Mouse (Mus musculus): ENCODE data around the gene Mpp6. TPM values are rescaled to one million over a fixed set of nuclear protein-coding genes. Genes with fewer than 3 reads are reported as not detected.

Mpp6 gene
- polyA plus RNA-seq, 1 experiment from 2014 or later: 65.2 TPM

DNA sequence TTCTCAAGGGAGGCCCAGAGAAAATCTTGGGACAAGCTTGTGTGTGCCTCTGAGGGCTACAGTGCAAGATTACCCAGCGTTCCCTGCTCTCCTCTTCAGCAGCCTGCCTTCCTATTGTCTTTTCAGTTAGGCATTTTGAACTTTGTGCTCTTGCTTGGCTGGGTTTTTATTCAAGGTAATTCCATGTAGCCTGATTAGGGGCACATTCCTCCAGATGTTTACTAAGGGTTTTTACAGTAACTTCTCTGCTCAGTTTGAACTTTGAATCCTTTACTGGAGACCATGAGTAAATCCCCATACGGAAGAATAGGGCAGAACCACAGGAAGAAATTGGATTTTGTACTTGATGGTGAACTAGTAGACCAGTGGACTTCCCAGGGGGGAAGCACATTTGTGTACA lies 16.3 kb downstream of the Mpp6 start:
- Histone ChIP-seq H3K36me3 (replicated peaks; ENCODE audit: control insufficient read depth, insufficient read depth) (no peaks in the 10 kb centered on the region), H3K27me3 (ENCODE audit: control insufficient read depth, insufficient read depth, low read length) (no peaks in the 10 kb centered on the region), H3K27ac (no peak overlapping the region), H3K9ac (no peak overlapping the region), H3K4me1 (replicated peaks; ENCODE audit: control insufficient read depth, insufficient read depth, low read length) (no peaks in the 10 kb centered on the region), H3K4me3 (replicated peaks; ENCODE audit: low read length) (no peak overlapping the region), H3K4me2 (replicated peaks) (no peak overlapping the region), H3K9me3 (ENCODE audit: control insufficient read depth, low read length) (no peaks in the 10 kb centered on the region)
- ATAC-seq (ENCODE audit: low FRiP score): no peak
- 95% methylated on average over 2 of the region's 2 CpGs for WGBS
- DNase-seq (ENCODE audit: low spot score): no peak

DNA sequence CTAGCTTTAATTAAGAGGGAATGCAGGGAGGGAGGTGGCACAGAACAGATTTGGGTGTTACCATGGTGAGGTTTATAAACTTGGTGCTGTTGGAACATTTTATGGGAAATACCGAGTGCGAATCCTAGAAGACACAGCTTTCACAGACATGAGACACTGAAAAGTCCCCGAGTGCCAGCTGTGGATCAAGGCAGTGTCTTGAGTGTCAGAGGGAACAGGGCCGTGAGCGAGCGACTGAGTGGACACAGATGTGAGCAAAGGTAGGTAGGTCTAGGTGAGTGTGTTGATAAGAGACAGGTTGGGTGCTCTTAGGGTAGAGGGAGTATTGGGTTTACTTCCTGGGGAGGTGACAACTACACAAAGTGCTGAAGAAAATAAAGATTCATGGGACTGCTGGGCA lies 17.5 kb downstream of the Mpp6 start:
- H3K9ac ChIP-seq: no peak overlapping the region
- WGBS: 99% methylated on average over 6 of the region's 6 CpGs
- H3K4me2 ChIP-seq (replicated peaks): no peak overlapping the region
- H3K9me3 ChIP-seq (ENCODE audit: control insufficient read depth, low read length): no peaks in the 10 kb centered on the region
- H3K27me3 ChIP-seq (ENCODE audit: control insufficient read depth, insufficient read depth, low read length): no peaks in the 10 kb centered on the region
- DNase-seq (ENCODE audit: low spot score) (no peak), ATAC-seq (ENCODE audit: low FRiP score) (no peak)
- no peak overlapping the region for H3K4me3 ChIP-seq (replicated peaks; ENCODE audit: low read length)
- no peaks in the 10 kb centered on the region for H3K36me3 ChIP-seq (replicated peaks; ENCODE audit: control insufficient read depth, insufficient read depth)
- H3K4me1 ChIP-seq (replicated peaks; ENCODE audit: control insufficient read depth, insufficient read depth, low read length): no peaks in the 10 kb centered on the region
- no peak overlapping the region for H3K27ac ChIP-seq

DNA sequence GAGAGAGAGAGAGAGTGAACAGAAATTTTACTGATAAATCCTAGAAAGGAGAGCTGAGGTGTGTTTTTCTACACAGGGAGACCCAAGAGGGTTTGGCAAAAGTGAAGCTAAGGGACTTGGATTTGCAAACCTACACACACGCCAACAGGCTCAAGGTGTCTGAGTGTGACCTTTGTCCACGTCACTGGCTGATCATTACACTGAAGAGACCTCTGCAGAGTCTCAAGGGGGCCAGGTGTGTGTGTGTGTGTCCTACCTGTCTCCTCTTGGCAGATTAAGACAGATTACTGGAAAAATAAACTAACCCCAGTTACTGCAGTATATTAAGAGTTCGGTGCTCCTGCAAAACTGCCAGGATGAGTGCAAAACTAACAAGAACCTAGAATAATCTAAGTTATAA lies 27.6 kb downstream of the Mpp6 start:
- H3K9me3 ChIP-seq (ENCODE audit: control insufficient read depth, low read length): no peaks in the 10 kb centered on the region
- ATAC-seq (ENCODE audit: low FRiP score): no peak
- no peaks in the 10 kb centered on the region for H3K27me3 ChIP-seq (ENCODE audit: control insufficient read depth, insufficient read depth, low read length)
- H3K4me2 ChIP-seq (replicated peaks): no peak overlapping the region
- H3K27ac ChIP-seq: no peak overlapping the region
- H3K4me3 ChIP-seq (replicated peaks; ENCODE audit: low read length): no peak overlapping the region
- H3K9ac ChIP-seq: no peak overlapping the region
- no peaks in the 10 kb centered on the region for H3K36me3 ChIP-seq (replicated peaks; ENCODE audit: control insufficient read depth, insufficient read depth)
- H3K4me1 ChIP-seq (replicated peaks; ENCODE audit: control insufficient read depth, insufficient read depth, low read length): no peaks in the 10 kb centered on the region
- no peak for DNase-seq (ENCODE audit: low spot score)
- 88% methylated on average over 3 of the region's 3 CpGs for WGBS

DNA sequence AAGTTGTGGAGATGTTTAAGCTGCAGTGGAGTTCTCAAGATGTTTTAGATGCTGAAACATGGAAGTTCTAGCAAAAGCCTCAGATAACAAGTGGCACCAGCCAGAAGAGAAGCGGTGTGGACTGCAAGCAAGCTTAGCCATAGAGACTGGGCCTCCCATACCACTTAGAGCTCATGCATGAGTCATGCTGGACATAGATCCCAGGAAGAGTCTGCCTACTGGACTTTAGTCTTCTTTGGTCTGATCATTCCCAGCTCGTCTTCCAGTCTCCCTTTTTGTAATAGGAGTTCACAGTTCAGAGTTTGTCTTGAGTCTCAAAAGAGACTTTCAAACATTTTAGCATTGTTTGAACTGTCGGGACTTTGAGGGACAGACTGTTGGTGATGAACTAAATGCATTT lies 29.5 kb downstream of the Mpp6 start:
- no peaks in the 10 kb centered on the region for H3K9me3 ChIP-seq (ENCODE audit: control insufficient read depth, low read length)
- H3K36me3 ChIP-seq (replicated peaks; ENCODE audit: control insufficient read depth, insufficient read depth): no peaks in the 10 kb centered on the region
- no peak overlapping the region for H3K27ac ChIP-seq
- H3K9ac ChIP-seq: no peak overlapping the region
- ATAC-seq (ENCODE audit: low FRiP score): no peak
- no peak for DNase-seq (ENCODE audit: low spot score)
- H3K4me2 ChIP-seq (replicated peaks): no peak overlapping the region
- WGBS: 87% methylated on average over 3 of the region's 3 CpGs
- no peaks in the 10 kb centered on the region for H3K4me1 ChIP-seq (replicated peaks; ENCODE audit: control insufficient read depth, insufficient read depth, low read length)
- no peak overlapping the region for H3K4me3 ChIP-seq (replicated peaks; ENCODE audit: low read length)
- H3K27me3 ChIP-seq (ENCODE audit: control insufficient read depth, insufficient read depth, low read length): no peaks in the 10 kb centered on the region

DNA sequence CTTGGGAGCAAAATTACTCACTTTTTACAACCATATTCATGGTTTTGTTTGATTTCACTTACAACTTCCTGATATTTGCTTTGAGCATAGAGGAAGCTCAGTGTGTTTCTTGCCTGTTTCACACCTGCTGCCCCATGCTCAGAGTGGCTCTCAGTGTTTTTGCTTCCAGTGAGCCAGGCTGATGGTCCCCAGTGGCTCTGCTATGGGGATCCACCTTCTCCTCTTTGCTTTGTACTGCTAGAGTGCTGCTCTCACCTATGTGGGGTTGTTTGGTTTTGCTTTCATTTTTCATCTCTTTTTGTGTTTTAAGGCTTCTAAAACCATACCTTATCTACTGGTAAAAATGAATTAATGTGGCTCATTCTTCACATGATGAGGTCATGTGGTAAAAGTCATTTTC lies 36.1 kb downstream of the Mpp6 start:
- ATAC-seq (ENCODE audit: low FRiP score) (no peak), DNase-seq (ENCODE audit: low spot score) (no peak)
- Histone ChIP-seq H3K9ac (no peak overlapping the region), H3K4me3 (replicated peaks; ENCODE audit: low read length) (no peak overlapping the region), H3K9me3 (ENCODE audit: control insufficient read depth, low read length) (no peaks in the 10 kb centered on the region), H3K27me3 (ENCODE audit: control insufficient read depth, insufficient read depth, low read length) (no peaks in the 10 kb centered on the region), H3K4me2 (replicated peaks) (no peak overlapping the region), H3K27ac (no peak overlapping the region), H3K36me3 (replicated peaks; ENCODE audit: control insufficient read depth, insufficient read depth) (peaks cover 9% of the 10 kb centered on the region; the same call in 1 of the 2 replicates), H3K4me1 (replicated peaks; ENCODE audit: control insufficient read depth, insufficient read depth, low read length) (no peaks in the 10 kb centered on the region)

DNA sequence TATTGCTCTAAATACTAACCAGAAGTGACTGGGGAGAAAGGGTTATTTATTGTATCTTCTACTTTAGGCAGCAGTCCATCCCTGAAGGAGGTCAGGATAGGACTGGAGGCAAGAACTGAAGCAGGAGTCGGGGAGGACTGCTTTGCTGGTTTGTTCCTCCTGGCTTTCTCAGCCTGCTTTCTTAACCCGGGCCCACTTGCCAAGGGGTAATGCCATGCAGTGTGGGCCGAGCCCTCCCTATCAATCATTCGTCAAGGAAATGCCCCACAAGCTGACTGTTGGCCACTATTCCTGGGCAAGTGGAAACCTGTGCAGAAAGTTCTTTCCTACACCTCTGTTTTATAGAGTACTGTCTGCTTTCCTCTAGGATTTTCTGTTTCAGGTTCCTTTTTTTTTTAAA lies 39.3 kb downstream of the Mpp6 start:
- no peaks in the 10 kb centered on the region for H3K27me3 ChIP-seq (ENCODE audit: control insufficient read depth, insufficient read depth, low read length)
- H3K4me1 ChIP-seq (replicated peaks; ENCODE audit: control insufficient read depth, insufficient read depth, low read length): no peaks in the 10 kb centered on the region
- H3K9me3 ChIP-seq (ENCODE audit: control insufficient read depth, low read length): no peaks in the 10 kb centered on the region
- WGBS: 87% methylated on average over 4 of the region's 4 CpGs
- ATAC-seq (ENCODE audit: low FRiP score): no peak
- peaks cover 9% of the 10 kb centered on the region; the same call in 1 of the 2 replicates for H3K36me3 ChIP-seq (replicated peaks; ENCODE audit: control insufficient read depth, insufficient read depth)
- no peak overlapping the region for H3K9ac ChIP-seq
- no peak overlapping the region for H3K4me3 ChIP-seq (replicated peaks; ENCODE audit: low read length)
- no peak overlapping the region for H3K27ac ChIP-seq
- DNase-seq (ENCODE audit: low spot score): no peak
- H3K4me2 ChIP-seq (replicated peaks): no peak overlapping the region

DNA sequence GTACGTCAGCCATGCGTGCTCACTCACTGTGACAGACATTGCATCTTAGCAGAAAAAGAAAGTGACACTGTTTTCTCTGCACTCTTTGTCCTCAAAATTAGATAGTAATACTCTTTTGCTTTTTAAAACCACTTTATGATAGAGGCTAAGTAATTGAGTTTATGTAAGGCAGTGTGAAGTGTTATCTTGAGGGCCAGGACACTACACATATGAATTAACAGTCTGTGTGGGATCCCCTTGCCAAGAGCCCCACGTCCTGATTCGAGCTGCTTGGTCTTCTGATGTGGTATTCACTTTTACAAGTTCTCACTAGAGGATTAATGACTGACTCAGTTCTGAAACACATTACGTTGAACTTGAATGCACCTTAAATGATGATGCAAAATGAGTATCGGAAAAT lies 49.8 kb downstream of the Mpp6 start:
- no peak overlapping the region for H3K4me2 ChIP-seq (replicated peaks)
- peaks cover 4% of the 10 kb centered on the region; the same call in 1 of the 2 replicates for H3K36me3 ChIP-seq (replicated peaks; ENCODE audit: control insufficient read depth, insufficient read depth)
- no peaks in the 10 kb centered on the region for H3K9me3 ChIP-seq (ENCODE audit: control insufficient read depth, low read length)
- WGBS: 67% methylated on average over 6 of the region's 6 CpGs
- no peak for ATAC-seq (ENCODE audit: low FRiP score)
- H3K27ac ChIP-seq: no peak overlapping the region
- DNase-seq (ENCODE audit: low spot score): no peak
- H3K9ac ChIP-seq: no peak overlapping the region
- no peak overlapping the region for H3K4me3 ChIP-seq (replicated peaks; ENCODE audit: low read length)
- no peaks in the 10 kb centered on the region for H3K4me1 ChIP-seq (replicated peaks; ENCODE audit: control insufficient read depth, insufficient read depth, low read length)
- no peaks in the 10 kb centered on the region for H3K27me3 ChIP-seq (ENCODE audit: control insufficient read depth, insufficient read depth, low read length)

DNA sequence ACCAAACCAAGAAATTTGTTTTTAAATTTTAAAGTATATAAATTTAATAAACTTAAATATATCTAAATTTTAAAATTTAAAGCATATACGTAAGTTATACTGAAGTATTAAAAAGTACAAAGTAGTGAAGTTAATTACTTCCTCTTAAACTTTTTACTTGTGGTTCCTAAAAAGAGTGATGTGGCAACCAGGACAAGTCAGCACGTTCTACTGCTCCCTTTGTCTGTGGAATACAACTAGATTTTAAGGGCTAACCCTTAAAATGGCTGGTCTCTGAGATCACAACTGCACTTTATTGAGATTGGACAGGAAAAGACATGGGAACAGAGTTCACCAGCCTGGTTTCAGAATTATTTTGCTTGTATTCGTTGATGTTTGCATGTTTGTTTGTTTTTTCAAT lies 53.0 kb downstream of the Mpp6 start:
- Histone ChIP-seq H3K4me3 (replicated peaks; ENCODE audit: low read length) (no peak overlapping the region), H3K27me3 (ENCODE audit: control insufficient read depth, insufficient read depth, low read length) (no peaks in the 10 kb centered on the region), H3K9ac (no peak overlapping the region), H3K36me3 (replicated peaks; ENCODE audit: control insufficient read depth, insufficient read depth) (peaks cover 4% of the 10 kb centered on the region; the same call in 1 of the 2 replicates), H3K27ac (no peak overlapping the region), H3K4me2 (replicated peaks) (no peak overlapping the region), H3K9me3 (ENCODE audit: control insufficient read depth, low read length) (no peaks in the 10 kb centered on the region), H3K4me1 (replicated peaks; ENCODE audit: control insufficient read depth, insufficient read depth, low read length) (no peaks in the 10 kb centered on the region)
- WGBS: 87% methylated on average over 3 of the region's 3 CpGs
- ATAC-seq (ENCODE audit: low FRiP score): no peak
- no peak for DNase-seq (ENCODE audit: low spot score)

DNA sequence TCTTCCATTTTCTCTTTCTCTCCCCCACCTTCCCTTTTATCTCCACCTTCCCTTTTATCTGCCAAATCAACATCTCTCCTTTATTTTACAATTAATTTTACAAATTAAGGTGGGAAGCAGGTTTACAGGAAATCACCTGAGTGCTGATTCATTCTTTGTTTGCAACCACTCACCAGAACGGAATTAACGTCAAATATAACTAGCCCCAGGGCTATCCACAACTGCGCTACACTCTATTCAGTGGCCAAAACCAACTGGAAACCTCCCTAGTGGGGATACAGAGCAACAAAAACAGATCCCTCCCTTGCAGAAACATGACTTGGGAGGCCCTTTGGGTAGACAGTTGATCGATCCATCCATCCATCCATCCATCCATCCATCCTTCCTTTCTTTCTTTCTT lies 58.8 kb downstream of the Mpp6 start:
- H3K27me3 ChIP-seq (ENCODE audit: control insufficient read depth, insufficient read depth, low read length): no peaks in the 10 kb centered on the region
- no peaks in the 10 kb centered on the region for H3K4me1 ChIP-seq (replicated peaks; ENCODE audit: control insufficient read depth, insufficient read depth, low read length)
- H3K9ac ChIP-seq: no peak overlapping the region
- H3K4me3 ChIP-seq (replicated peaks; ENCODE audit: low read length): no peak overlapping the region
- H3K36me3 ChIP-seq (replicated peaks; ENCODE audit: control insufficient read depth, insufficient read depth): no peaks in the 10 kb centered on the region; the same call in 1 of the 2 replicates
- 90% methylated on average over 4 of the region's 4 CpGs for WGBS
- DNase-seq (ENCODE audit: low spot score): no peak
- no peaks in the 10 kb centered on the region for H3K9me3 ChIP-seq (ENCODE audit: control insufficient read depth, low read length)
- no peak overlapping the region for H3K27ac ChIP-seq
- ATAC-seq (ENCODE audit: low FRiP score): no peak
- H3K4me2 ChIP-seq (replicated peaks): no peak overlapping the region

DNA sequence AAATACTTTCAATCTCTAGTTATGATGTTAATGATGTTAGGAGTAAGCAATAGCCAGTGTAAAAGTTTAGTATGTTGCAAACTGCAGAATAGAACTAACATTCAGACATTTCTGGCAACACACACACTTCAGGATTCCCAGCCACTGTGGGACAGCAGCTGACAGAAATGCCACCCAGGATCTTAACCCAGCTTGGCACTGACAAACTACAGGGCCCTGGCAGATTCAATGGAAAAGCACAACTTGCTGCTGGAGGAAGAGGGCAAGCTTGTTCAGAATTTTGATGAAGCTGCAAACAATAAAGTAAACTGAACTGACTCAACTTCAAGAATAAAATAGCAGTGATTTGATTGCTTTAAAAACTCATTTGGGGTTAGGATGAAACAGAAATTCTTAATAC lies 59.7 kb downstream of the Mpp6 start:
- Histone ChIP-seq H3K4me3 (replicated peaks; ENCODE audit: low read length) (no peak overlapping the region), H3K27me3 (ENCODE audit: control insufficient read depth, insufficient read depth, low read length) (no peaks in the 10 kb centered on the region), H3K9me3 (ENCODE audit: control insufficient read depth, low read length) (no peaks in the 10 kb centered on the region), H3K36me3 (replicated peaks; ENCODE audit: control insufficient read depth, insufficient read depth) (no peaks in the 10 kb centered on the region), H3K4me2 (replicated peaks) (no peak overlapping the region), H3K27ac (no peak overlapping the region), H3K9ac (no peak overlapping the region), H3K4me1 (replicated peaks; ENCODE audit: control insufficient read depth, insufficient read depth, low read length) (no peaks in the 10 kb centered on the region)
- ATAC-seq (ENCODE audit: low FRiP score) (no peak), DNase-seq (ENCODE audit: low spot score) (no peak)

All from hindbrain, embryonic 14.5 days (tissue).